ENCODE assay signal across 20 mouse cellular contexts in genomic region chr3:152820406-152820805, GRCm38 (mm10).
"Had no signal": no experiment of that assay in that cellular context is flagged by ENCODE, and none has a peak within 500 bp of the region (broad histone marks: within the 10 kb centered on the region; RNA-seq: fewer than 3 reads in every experiment).

No protein-coding gene starts in this region.

- H3K9ac ChIP-seq: heart, embryonic 12.5 days; heart, embryonic 13.5 days; heart, embryonic 15.5 days; hindbrain, embryonic 12.5 days; hindbrain, embryonic 13.5 days; hindbrain, embryonic 14.5 days; hindbrain, embryonic 15.5 days; intestine, embryonic 15.5 days; kidney, embryonic 15.5 days had no signal

- H3K4me1 ChIP-seq: heart, embryonic 12.5 days; heart, embryonic 13.5 days; heart, embryonic 15.5 days; hindbrain, embryonic 10.5 days; hindbrain, embryonic 12.5 days; hindbrain, embryonic 13.5 days; hindbrain, embryonic 15.5 days; intestine, embryonic 15.5 days; kidney, embryonic 15.5 days had no signal

- H3K4me3 ChIP-seq: heart, embryonic 12.5 days; heart, embryonic 13.5 days; heart, embryonic 15.5 days; hindbrain, embryonic 10.5 days; hindbrain, embryonic 12.5 days; hindbrain, embryonic 13.5 days; hindbrain, embryonic 15.5 days; intestine, embryonic 15.5 days; kidney, embryonic 15.5 days; layer of hippocampus, adult 2 months; left cerebral cortex, adult 2 months had no signal

- H3K9me3 ChIP-seq: heart, embryonic 12.5 days; heart, embryonic 13.5 days; heart, embryonic 15.5 days; hindbrain, embryonic 10.5 days; hindbrain, embryonic 12.5 days; hindbrain, embryonic 13.5 days; hindbrain, embryonic 15.5 days; intestine, embryonic 15.5 days; kidney, embryonic 15.5 days had no signal

- DNase-seq: layer of hippocampus, adult 9-11 months; layer of hippocampus, postnatal 36 days had no signal

- H3K27me3 ChIP-seq: heart, embryonic 12.5 days; heart, embryonic 13.5 days; heart, embryonic 15.5 days; hindbrain, embryonic 12.5 days; hindbrain, embryonic 13.5 days; hindbrain, embryonic 15.5 days; intestine, embryonic 15.5 days; kidney, embryonic 15.5 days had no signal

- H3K4me2 ChIP-seq: heart, embryonic 11.5 days; heart, embryonic 12.5 days; heart, embryonic 13.5 days; heart, embryonic 15.5 days; hindbrain, embryonic 12.5 days; hindbrain, embryonic 13.5 days; hindbrain, embryonic 14.5 days; hindbrain, embryonic 15.5 days; intestine, embryonic 15.5 days; kidney, embryonic 15.5 days had no signal

- H3K27ac ChIP-seq: heart, embryonic 13.5 days; heart, embryonic 15.5 days; hindbrain, embryonic 10.5 days; hindbrain, embryonic 12.5 days; hindbrain, embryonic 13.5 days; hindbrain, embryonic 14.5 days; hindbrain, embryonic 15.5 days; hindbrain, postnatal 0 days; intestine, embryonic 15.5 days; kidney, embryonic 15.5 days; kidney, postnatal 0 days; layer of hippocampus, adult 2 months; left cerebral cortex, adult 2 months had no signal

- H3K36me3 ChIP-seq: heart, embryonic 12.5 days; heart, embryonic 13.5 days; heart, embryonic 15.5 days; hindbrain, embryonic 10.5 days; hindbrain, embryonic 12.5 days; hindbrain, embryonic 13.5 days; hindbrain, embryonic 15.5 days; intestine, embryonic 15.5 days; kidney, embryonic 15.5 days had no signal

- ATAC-seq: hindbrain, embryonic 16.5 days; hindbrain, postnatal 0 days; inflammation-experienced regulatory T-cells, adult 6 months; intestine, postnatal 0 days had no signal
